Mouse (Mus musculus): ENCODE results near the gene Ston1.

- TF ChIP-seq CTCF (IDR thresholded peaks at IDR 0.05; ENCODE audit: borderline replicate concordance, insufficient read depth, low read length) (no peak), POLR2A (IDR thresholded peaks at IDR 0.05; ENCODE audit: low read depth, low read length) (no peak; the same call in none of the 2 replicates)
Observed at GRCm38 (mm10) chr17:88598570-88599368, 1.3 kb downstream of the Ston1 start.
